13 mouse cellular contexts compared by ENCODE assay signal in genomic region chr12:82353660-82354059, GRCm38 (mm10).
"Had no signal": no experiment of that assay in that cellular context is flagged by ENCODE, and none has a peak within 500 bp of the region (broad histone marks: within the 10 kb centered on the region; RNA-seq: fewer than 3 reads in every experiment).

No protein-coding gene starts in this region.

- H3K27ac ChIP-seq: left cerebral cortex, adult 2 months; liver, embryonic 14.5 days; macrophage; midbrain, embryonic 12.5 days had no signal

- H3K4me2 ChIP-seq: lung, embryonic 14.5 days; midbrain, embryonic 12.5 days had no signal

- H3K4me3 ChIP-seq: left cerebral cortex, adult 2 months; midbrain, embryonic 12.5 days had no signal

- H3K9ac ChIP-seq: liver, embryonic 14.5 days; lung, embryonic 14.5 days; midbrain, embryonic 12.5 days had no signal

- H3K9me3 ChIP-seq: midbrain, embryonic 12.5 days had no signal

- DNase-seq: kidney, adult 18-20 months; kidney, adult 9 months; kidney, postnatal 14 days; kidney, postnatal 4 days; layer of hippocampus, postnatal 36 days; thymus, adult 18-20 months; thymus, postnatal 36 days had no signal

- ATAC-seq: intestine, embryonic 16.5 days had no signal

- H3K27me3 ChIP-seq: midbrain, embryonic 12.5 days had no signal
